Mouse (Mus musculus) midbrain, embryonic 14.5 days (tissue): ENCODE data around the gene Tcf7l2. TPM values are rescaled to one million over a fixed set of nuclear protein-coding genes. Genes with fewer than 3 reads are reported as not detected.
A peak's percentile ranks its signal among the peaks of the same experiment; 100 is the strongest.

Source experiments
- ATAC-seq: fragments of 200-750 bp; cut with Nextera tagmentation; 2 replicates; pipeline ENCODE4 v1.8.0; 2017; ENCODE audit warnings: moderate number of reproducible peaks, moderate library complexity; ENCODE audit not compliant: low FRiP score, low TSS enrichment
- DNase-seq: peaks from one replicate; pipeline ENCODE4 v3.0.0-alpha.2; 2015
- H3K27ac ChIP-seq: fragments of 300-500 bp; sonication (generic); replicated peaks from 2 replicates; pipeline ENCODE4 v1.5.1; 2014; ENCODE audit warnings: mild to moderate bottlenecking, low read depth, low read length, moderate library complexity
- H3K27me3 ChIP-seq: fragments of 300-500 bp; sonication (generic); 2 replicates; pipeline ENCODE4 v1.6.1; 2014; ENCODE audit warnings: low read length, control low read depth, mixed read lengths; ENCODE audit not compliant: control insufficient read depth, insufficient read depth
- H3K36me3 ChIP-seq: fragments of 300-500 bp; sonication (generic); 2 replicates; pipeline ENCODE4 v1.6.1; 2014; ENCODE audit warnings: low read length, control low read depth; ENCODE audit not compliant: control insufficient read depth, insufficient read depth
- H3K4me1 ChIP-seq: fragments of 300-500 bp; sonication (generic); 2 replicates; pipeline ENCODE4 v1.6.1; 2014; ENCODE audit warnings: mild to moderate bottlenecking, antibody characterized with exemption, low read length, control low read depth; ENCODE audit not compliant: control insufficient read depth, insufficient read depth
- H3K4me2 ChIP-seq: fragments of 300-500 bp; sonication (generic); 2 replicates; pipeline ENCODE4 v1.6.1; 2014; ENCODE audit warnings: mild to moderate bottlenecking, low read length, moderate library complexity
- H3K4me3 ChIP-seq: fragments of 300-500 bp; sonication (generic); replicated peaks from 2 replicates; pipeline ENCODE4 v1.5.1; 2014; ENCODE audit warnings: low read depth, low read length
- H3K9ac ChIP-seq: fragments of 300-500 bp; sonication (generic); replicated peaks from 2 replicates; pipeline ENCODE4 v1.6.1; 2014; ENCODE audit warnings: mild to moderate bottlenecking, low read length, moderate library complexity
- H3K9me3 ChIP-seq: fragments of 300-500 bp; sonication (generic); 2 replicates; pipeline ENCODE4 v1.6.1; 2016; ENCODE audit warnings: low read length, control low read depth, mixed read lengths; ENCODE audit not compliant: control insufficient read depth
- WGBS: fragments of 180-500 bp; shearing (Covaris S2); extraction: QIAGEN DNeasy Blood & Tissue Kit; methylation state at CpG from one replicate; pipeline ENCODE4 v1.1.7; 2014; 5-methylcytosine and 5-hydroxymethylcytosine counted together
- polyA plus RNA-seq: library from polyadenylated mRNA; unstranded; fragments of >200 nt; fragmentation: Nextera tagmentation; extraction: Ambion mirVana; gene quantifications from 2 replicates; pipeline ENCODE4 v1.2.1, GENCODE M21; 2014

Gene Tcf7l2
- polyA plus RNA-seq, 1 experiment from 2014 or later = 768 TPM

GRCm38 (mm10) chr19:55851498-55852324 is 110.1 kb downstream of the Tcf7l2 start:
- Histone ChIP-seq H3K4me3 (no peak overlapping the region), H3K27me3 (no peaks in the 10 kb centered on the region), H3K4me2 (no peak overlapping the region), H3K9ac (no peak overlapping the region), H3K27ac (peak overlapping the region; percentile 37), H3K4me1 (peaks cover 19% of the 10 kb centered on the region), H3K9me3 (no peaks in the 10 kb centered on the region), H3K36me3 (no peaks in the 10 kb centered on the region)
- DNase-seq = peak; percentile 67
- WGBS = 66% methylated on average over 19 of the region's 19 CpGs
- ATAC-seq = no peak

GRCm38 (mm10) chr19:55854389-55854788 is 112.8 kb downstream of the Tcf7l2 start:
- Histone ChIP-seq H3K4me2 (no peak overlapping the region), H3K9me3 (no peaks in the 10 kb centered on the region), H3K9ac (no peak overlapping the region), H3K4me3 (no peak overlapping the region), H3K27ac (no peak overlapping the region), H3K27me3 (no peaks in the 10 kb centered on the region), H3K4me1 (peaks cover 16% of the 10 kb centered on the region), H3K36me3 (no peaks in the 10 kb centered on the region)
- WGBS = 90% methylated on average over 10 of the region's 10 CpGs
- ATAC-seq = no peak
- DNase-seq = no peak

- no peak for ATAC-seq
- no peaks in the 10 kb centered on the region for H3K9me3 ChIP-seq
- WGBS = 86% methylated on average over 5 of the region's 5 CpGs
- no peak overlapping the region for H3K27ac ChIP-seq
- H3K27me3 ChIP-seq = no peaks in the 10 kb centered on the region
- H3K4me1 ChIP-seq = peaks cover 13% of the 10 kb centered on the region
- no peak overlapping the region for H3K9ac ChIP-seq
- H3K4me2 ChIP-seq = no peak overlapping the region
- no peaks in the 10 kb centered on the region for H3K36me3 ChIP-seq
- no peak for DNase-seq
- no peak overlapping the region for H3K4me3 ChIP-seq
Measured at GRCm38 (mm10) chr19:55855571-55855970, 114.0 kb downstream of the Tcf7l2 start.

- no peak overlapping the region for H3K9ac ChIP-seq
- H3K4me2 ChIP-seq = no peak overlapping the region
- no peaks in the 10 kb centered on the region for H3K9me3 ChIP-seq
- H3K36me3 ChIP-seq = no peaks in the 10 kb centered on the region
- DNase-seq (no peak), ATAC-seq (no peak)
- H3K27ac ChIP-seq = no peak overlapping the region
- no peak overlapping the region for H3K4me3 ChIP-seq
- no peaks in the 10 kb centered on the region; the same call in 1 of the 2 replicates for H3K4me1 ChIP-seq
- H3K27me3 ChIP-seq = no peaks in the 10 kb centered on the region
- 94% methylated on average over 4 of the region's 4 CpGs for WGBS
Measured at GRCm38 (mm10) chr19:55857328-55857727, 115.7 kb downstream of the Tcf7l2 start.

GRCm38 (mm10) chr19:55860009-55860743 is 118.6 kb downstream of the Tcf7l2 start:
- ATAC-seq (no peak), DNase-seq (no peak)
- H3K4me2 ChIP-seq = no peak overlapping the region
- H3K36me3 ChIP-seq = no peaks in the 10 kb centered on the region
- H3K4me3 ChIP-seq = no peak overlapping the region
- no peak overlapping the region for H3K27ac ChIP-seq
- no peaks in the 10 kb centered on the region for H3K9me3 ChIP-seq
- WGBS = 89% methylated on average over 10 of the region's 10 CpGs
- H3K4me1 ChIP-seq = no peaks in the 10 kb centered on the region; the same call in 1 of the 2 replicates
- no peak overlapping the region for H3K9ac ChIP-seq
- no peaks in the 10 kb centered on the region for H3K27me3 ChIP-seq

- Histone ChIP-seq H3K4me1 (no peaks in the 10 kb centered on the region; the same call in 1 of the 2 replicates), H3K9me3 (no peaks in the 10 kb centered on the region), H3K4me2 (no peak overlapping the region), H3K36me3 (0 out of 2 replicates have a peak, but pooled peaks cover 6% of the 10 kb centered on the region), H3K27ac (no peak overlapping the region), H3K4me3 (no peak overlapping the region), H3K27me3 (no peaks in the 10 kb centered on the region), H3K9ac (no peak overlapping the region)
- DNase-seq = no peak
- 85% methylated on average over 2 of the region's 2 CpGs for WGBS
- ATAC-seq = no peak
Measured at GRCm38 (mm10) chr19:55861746-55862145, 120.1 kb downstream of the Tcf7l2 start.

GRCm38 (mm10) chr19:55862559-55862958 is 120.9 kb downstream of the Tcf7l2 start:
- Histone ChIP-seq H3K4me2 (no peak overlapping the region), H3K36me3 (0 out of 2 replicates have a peak, but pooled peaks cover 6% of the 10 kb centered on the region), H3K9ac (no peak overlapping the region), H3K4me1 (no peaks in the 10 kb centered on the region; the same call in 1 of the 2 replicates), H3K4me3 (no peak overlapping the region), H3K27ac (no peak overlapping the region), H3K9me3 (no peaks in the 10 kb centered on the region), H3K27me3 (no peaks in the 10 kb centered on the region)
- no peak for DNase-seq
- ATAC-seq = no peak
- 94% methylated on average over 3 of the region's 3 CpGs for WGBS

- ATAC-seq (no peak), DNase-seq (no peak)
- H3K4me2 ChIP-seq = no peak overlapping the region
Measured at GRCm38 (mm10) chr19:55865049-55865448, 123.4 kb downstream of the Tcf7l2 start.

More at GRCm38 (mm10) chr19:55865049-55865448, 123.4 kb downstream of the Tcf7l2 start:
- Histone ChIP-seq H3K9ac (no peak overlapping the region), H3K27ac (no peak overlapping the region), H3K4me3 (no peak overlapping the region), H3K27me3 (no peaks in the 10 kb centered on the region), H3K36me3 (0 out of 2 replicates have a peak, but pooled peaks cover 6% of the 10 kb centered on the region), H3K9me3 (no peaks in the 10 kb centered on the region), H3K4me1 (no peaks in the 10 kb centered on the region)
- 97% methylated on average over 2 of the region's 2 CpGs for WGBS
